Mouse (Mus musculus) kidney, adult 2 months (tissue): ENCODE results near the gene Ap1s1.

Experiments
- CTCF ChIP-seq: fragments of 200-500 bp; conservative IDR thresholded peaks from 2 replicates; pipeline ENCODE4 v1.5.1; 2011; ENCODE audit warnings: low read depth, mild to moderate bottlenecking, control low read depth, low read length, moderate library complexity, mixed read lengths; ENCODE audit not compliant: insufficient read depth, insufficient read length
- POLR2A ChIP-seq: fragments of 200-500 bp; IDR thresholded peaks from one replicate; pipeline ENCODE4 v1.6.1; 2011; ENCODE audit warnings: low read depth, low read length, control low read depth

DNA sequence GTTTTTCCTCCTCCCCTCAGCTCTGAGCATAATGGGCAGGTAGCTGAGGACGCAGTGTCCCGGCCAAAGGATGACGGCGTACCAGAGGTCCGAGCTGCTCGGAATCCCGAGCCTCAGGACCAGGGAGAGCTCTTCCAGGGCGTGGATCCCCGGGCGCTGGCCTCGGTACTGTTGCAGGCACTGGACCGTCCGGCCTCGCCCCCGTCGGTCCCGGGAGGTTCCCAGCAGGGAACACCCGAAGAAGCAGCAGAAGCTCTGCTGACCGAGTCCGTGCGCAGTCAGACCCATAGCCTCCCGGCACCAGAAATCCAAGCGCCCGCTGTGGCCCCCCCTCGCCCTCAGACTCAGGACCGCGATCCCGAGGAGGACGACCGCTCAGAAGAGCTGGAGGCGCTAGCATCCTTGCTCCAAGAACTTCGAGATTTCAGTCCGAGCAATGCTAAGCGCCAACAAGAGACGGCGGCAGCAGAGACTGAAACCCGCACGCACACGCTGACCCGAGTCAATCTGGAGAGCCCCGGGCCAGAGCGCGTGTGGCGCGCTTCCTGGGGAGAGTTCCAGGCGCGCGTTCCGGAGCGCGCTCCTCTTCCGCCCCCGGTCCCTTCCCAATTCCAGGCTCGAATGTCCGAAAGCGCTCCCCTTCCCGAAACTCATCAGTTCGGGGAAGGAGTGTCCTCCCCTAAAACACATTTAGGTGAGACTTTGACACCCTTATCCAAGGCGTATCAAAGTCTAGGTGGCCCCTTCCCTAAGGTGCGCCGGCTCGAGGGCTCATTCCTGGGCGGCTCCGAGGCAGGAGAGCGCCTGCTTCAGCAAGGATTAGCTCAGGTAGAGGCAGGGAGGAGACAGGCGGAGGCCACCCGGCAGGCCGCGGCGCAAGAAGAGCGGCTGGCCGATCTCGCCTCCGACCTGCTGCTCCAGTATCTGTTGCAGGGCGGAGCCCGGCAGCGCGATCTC is 14.6 kb downstream of the Ap1s1 start:
- no peak for TF ChIP-seq CTCF
- no peak for TF ChIP-seq POLR2A
